Comparison of ENCODE assay signal across 9 mouse cellular contexts in genomic region chr19:5704801-5705571, GRCm38 (mm10). TPM values are rescaled to one million over a fixed set of nuclear protein-coding genes. Genes with fewer than 3 reads are reported as not detected.
DNase-seq lines count a peak whose midpoint lies in the region; ATAC-seq and TF ChIP-seq lines count a peak whose summit lies in the region.
"Had no signal": no experiment of that assay in that cellular context is flagged by ENCODE, and none has a peak within 500 bp of the region (broad histone marks: within the 10 kb centered on the region; RNA-seq: fewer than 3 reads in every experiment).

No protein-coding gene starts in this region.

- peak overlapping the region; percentile 3; the same call in 1 of the 2 replicates for H3K4me3 ChIP-seq in hindbrain, embryonic 10.5 days
- no peak overlapping the region for H3K4me3 ChIP-seq in hindbrain, embryonic 11.5 days (ENCODE audit: low read depth, low read length)
- H3K4me3 ChIP-seq in MEL (ENCODE audit: control insufficient read depth in 1 of 2, insufficient read depth in 1 of 2, low read depth in 2 of 2, low read length in 2 of 2), result no peak overlapping the region
- no peak overlapping the region for H3K4me3 ChIP-seq in heart, embryonic 14.5 days (ENCODE audit: control insufficient read depth in 1 of 2, insufficient read depth in 1 of 2, low read depth in 1 of 2, low read length in 2 of 2)
- H3K4me3 ChIP-seq in lung, embryonic 15.5 days, result no peak overlapping the region
- no peak overlapping the region for H3K4me3 ChIP-seq in cerebellum, adult 2 months (replicated peaks; ENCODE audit: insufficient read depth, low read depth, low read length)
- H3K4me3 ChIP-seq in midbrain, embryonic 14.5 days (replicated peaks; ENCODE audit: low read depth, low read length), result no peak overlapping the region

- TF ChIP-seq CTCF in MEL (IDR thresholded peaks at IDR 0.05 in 2 of 3, conservative IDR thresholded peaks at IDR 0.05 in 1 of 3; ENCODE audit: control insufficient read depth in 1 of 3, insufficient read depth in 1 of 3, low read depth in 2 of 3, low read length in 3 of 3, poor library complexity in 1 of 3, severe bottlenecking in 1 of 3), result no peak
- TF ChIP-seq CTCF in cerebellum, adult 2 months (IDR thresholded peaks at IDR 0.05; ENCODE audit: borderline replicate concordance, insufficient read depth, low read depth, low read length), result no peak

- H3K9me3 ChIP-seq in hindbrain, embryonic 10.5 days, result no peaks in the 10 kb centered on the region
- H3K9me3 ChIP-seq in hindbrain, embryonic 11.5 days (ENCODE audit: control insufficient read depth, low read length), result no peaks in the 10 kb centered on the region
- H3K9me3 ChIP-seq in MEL (replicated peaks; ENCODE audit: insufficient read depth, low read length), result no peaks in the 10 kb centered on the region
- H3K9me3 ChIP-seq in heart, embryonic 14.5 days (ENCODE audit: control insufficient read depth, low read length), result no peaks in the 10 kb centered on the region
- no peaks in the 10 kb centered on the region for H3K9me3 ChIP-seq in lung, embryonic 15.5 days
- no peaks in the 10 kb centered on the region for H3K9me3 ChIP-seq in midbrain, embryonic 14.5 days (ENCODE audit: control insufficient read depth, low read length)

- H3K79me2 ChIP-seq in MEL (ENCODE audit: control insufficient read depth, insufficient read depth, low read length, poor library complexity), result no peaks in the 10 kb centered on the region

- TF ChIP-seq POLR2A in MEL (IDR thresholded peaks at IDR 0.05; ENCODE audit: control insufficient read depth in 1 of 2, insufficient read depth in 1 of 2, low read depth in 1 of 2, low read length in 2 of 2, poor library complexity in 1 of 2), result no peak
- no peak for TF ChIP-seq POLR2A in cerebellum, adult 2 months (IDR thresholded peaks at IDR 0.05; ENCODE audit: borderline replicate concordance, insufficient read depth, low read length)

- no peak overlapping the region for H3K9ac ChIP-seq in hindbrain, embryonic 11.5 days (ENCODE audit: low read depth, low read length)
- H3K9ac ChIP-seq in MEL (ENCODE audit: control insufficient read depth, low read depth, low read length, poor library complexity, severe bottlenecking), result peak overlapping the region; percentile 28
- H3K9ac ChIP-seq in heart, embryonic 14.5 days (ENCODE audit: low read length), result no peak overlapping the region; the same call in 1 of the 2 replicates
- no peak overlapping the region for H3K9ac ChIP-seq in lung, embryonic 15.5 days
- H3K9ac ChIP-seq in midbrain, embryonic 14.5 days (replicated peaks; ENCODE audit: low read length), result no peak overlapping the region

- H3K27me3 ChIP-seq in hindbrain, embryonic 10.5 days (ENCODE audit: insufficient read depth, poor library complexity, severe bottlenecking), result no peaks in the 10 kb centered on the region
- no peaks in the 10 kb centered on the region for H3K27me3 ChIP-seq in hindbrain, embryonic 11.5 days (ENCODE audit: control insufficient read depth, insufficient read depth, low read length)
- no peaks in the 10 kb centered on the region for H3K27me3 ChIP-seq in MEL (ENCODE audit: control insufficient read depth in 1 of 2, insufficient read depth in 2 of 2, low read length in 2 of 2)
- no peaks in the 10 kb centered on the region for H3K27me3 ChIP-seq in heart, embryonic 14.5 days (ENCODE audit: control insufficient read depth, insufficient read depth, low read length)
- no peaks in the 10 kb centered on the region for H3K27me3 ChIP-seq in lung, embryonic 15.5 days
- no peaks in the 10 kb centered on the region for H3K27me3 ChIP-seq in cerebellum, adult 2 months (ENCODE audit: control insufficient read depth, insufficient read depth, low read length)
- no peaks in the 10 kb centered on the region for H3K27me3 ChIP-seq in midbrain, embryonic 14.5 days (ENCODE audit: control insufficient read depth, insufficient read depth, low read length)

- H3K4me1 ChIP-seq in hindbrain, embryonic 10.5 days (replicated peaks), result peaks cover 10% of the 10 kb centered on the region
- no peaks in the 10 kb centered on the region for H3K4me1 ChIP-seq in hindbrain, embryonic 11.5 days (replicated peaks; ENCODE audit: control insufficient read depth, insufficient read depth, low read length)
- H3K4me1 ChIP-seq in MEL (ENCODE audit: control insufficient read depth in 1 of 2, insufficient read depth in 2 of 2, low read length in 2 of 2), result peaks cover 0 to 18% of the 10 kb centered on the region in 2 experiments; a peak in 3 of 4 replicates
- H3K4me1 ChIP-seq in heart, embryonic 14.5 days (ENCODE audit: control insufficient read depth in 2 of 2, insufficient read depth in 2 of 2, low read length in 2 of 2), result peaks cover 2 to 13% of the 10 kb centered on the region in 2 experiments
- H3K4me1 ChIP-seq in lung, embryonic 15.5 days, result peaks cover 16% of the 10 kb centered on the region
- H3K4me1 ChIP-seq in cerebellum, adult 2 months (ENCODE audit: control insufficient read depth, insufficient read depth, low read length), result no peaks in the 10 kb centered on the region
- H3K4me1 ChIP-seq in midbrain, embryonic 14.5 days (ENCODE audit: control insufficient read depth, insufficient read depth, low read length), result no peaks in the 10 kb centered on the region

- no peak for TF ChIP-seq RAD21 in MEL (IDR thresholded peaks at IDR 0.05; ENCODE audit: low read depth, low read length)

- H3K27ac ChIP-seq in hindbrain, embryonic 10.5 days, result peak overlapping the region; percentile 35; the same call in 1 of the 2 replicates
- H3K27ac ChIP-seq in hindbrain, embryonic 11.5 days (ENCODE audit: low read depth, low read length), result no peak overlapping the region
- peak overlapping the region; percentile 53 for H3K27ac ChIP-seq in MEL (ENCODE audit: control insufficient read depth, low read depth, low read length)
- H3K27ac ChIP-seq in heart, embryonic 14.5 days (replicated peaks in 1 of 2; ENCODE audit: control insufficient read depth in 1 of 2, insufficient read depth in 1 of 2, low read depth in 2 of 2, low read length in 2 of 2), result peak overlapping the region in 1 of 2 experiments; percentile 35; a peak in 1 of 4 replicates
- peak overlapping the region; percentile 65 for H3K27ac ChIP-seq in lung, embryonic 15.5 days
- H3K27ac ChIP-seq in cerebellum, adult 2 months (ENCODE audit: insufficient read depth, low read length), result no peak overlapping the region
- H3K27ac ChIP-seq in midbrain, embryonic 14.5 days (replicated peaks; ENCODE audit: low read depth, low read length), result no peak overlapping the region
- H3K27ac ChIP-seq: macrophage had no signal

- H3K36me3 ChIP-seq in hindbrain, embryonic 10.5 days, result peaks cover 82% of the 10 kb centered on the region
- H3K36me3 ChIP-seq in hindbrain, embryonic 11.5 days (ENCODE audit: control insufficient read depth, insufficient read depth, low read length), result peaks cover 13% of the 10 kb centered on the region
- H3K36me3 ChIP-seq in MEL (ENCODE audit: control insufficient read depth in 1 of 2, insufficient read depth in 2 of 2, low read length in 2 of 2), result peaks cover 0 to 14% of the 10 kb centered on the region in 2 experiments; a peak in 3 of 4 replicates
- peaks cover 79% of the 10 kb centered on the region for H3K36me3 ChIP-seq in heart, embryonic 14.5 days (ENCODE audit: control insufficient read depth, insufficient read depth, low read length)
- peaks cover 55% of the 10 kb centered on the region for H3K36me3 ChIP-seq in lung, embryonic 15.5 days
- H3K36me3 ChIP-seq in midbrain, embryonic 14.5 days (ENCODE audit: control insufficient read depth, insufficient read depth, low read length), result peaks cover 67% of the 10 kb centered on the region

- ATAC-seq in hindbrain, embryonic 11.5 days (ENCODE audit: low FRiP score), result no peak
- ATAC-seq in heart, embryonic 14.5 days (ENCODE audit: insufficient number of reproducible peaks, insufficient read depth, low FRiP score, low read depth), result peak; percentile 41
- ATAC-seq in lung, embryonic 15.5 days (ENCODE audit: borderline replicate concordance, extremely low read depth, low FRiP score, low TSS enrichment), result peak; percentile 66
- no peak; the same call in 1 of the 2 replicates for ATAC-seq in midbrain, embryonic 14.5 days (ENCODE audit: low FRiP score, low TSS enrichment)

- no peak for DNase-seq in hindbrain, embryonic 10.5 days (ENCODE audit: low spot score)
- DNase-seq in hindbrain, embryonic 11.5 days (ENCODE audit: low spot score), result no peak
- DNase-seq in MEL (ENCODE audit: low read depth, low spot score), result peak; percentile 86
- DNase-seq in thymus, postnatal 36 days, result peak; percentile 53 to 67
- DNase-seq in cerebellum, adult 2 months, result no peak
- no peak for DNase-seq in midbrain, embryonic 14.5 days

- TF ChIP-seq EP300 in MEL (IDR thresholded peaks at IDR 0.05; ENCODE audit: low read depth in 1 of 2, low read length in 2 of 2), result 0 out of 4 replicates have a peak, but pooled peaks of 1 of the 2 experiments have one; percentile 12

- 48% methylated on average over 10 of the region's 10 CpGs for WGBS in hindbrain, embryonic 10.5 days
- 49% methylated on average over 10 of the region's 10 CpGs for WGBS in hindbrain, embryonic 11.5 days
- 41% methylated on average over 10 of the region's 10 CpGs for whole genome bisulfite sequencing in heart, embryonic 14.5 days
- WGBS in lung, embryonic 15.5 days, result 35% methylated on average over 10 of the region's 10 CpGs
- 43% methylated on average over 10 of the region's 10 CpGs for WGBS in cerebellum, adult 2 months
- WGBS in midbrain, embryonic 14.5 days, result 49% methylated on average over 10 of the region's 10 CpGs

- H3K4me2 ChIP-seq in hindbrain, embryonic 11.5 days (replicated peaks; ENCODE audit: low read depth, low read length), result no peak overlapping the region
- no peak overlapping the region for H3K4me2 ChIP-seq in heart, embryonic 14.5 days (ENCODE audit: low read length)
- H3K4me2 ChIP-seq in lung, embryonic 15.5 days, result no peak overlapping the region
- H3K4me2 ChIP-seq in midbrain, embryonic 14.5 days (ENCODE audit: low read length), result no peak overlapping the region

RNA-seq across cellular contexts. Expression of gene Kcnk7, which starts 0.8 kb away (rescaled TPM):
- polyA plus RNA-seq in hindbrain, embryonic 10.5 days (2016; fragmentation: Nextera tagmentation; extraction: Ambion mirVana), result 0.16 and 0.21 TPM in 2 replicates
- polyA plus RNA-seq in hindbrain, embryonic 11.5 days (2014; fragmentation: Nextera tagmentation; extraction: Ambion mirVana), result 0.19 TPM in 1 of 2 replicates, not detected in the other
- total RNA-seq in MEL (2012; rRNA removed), result 0.16 and 0.23 TPM in 2 replicates
- polyA plus RNA-seq in MEL (2012; ENCODE audit: insufficient read depth in 1 of 2, insufficient read length in 2 of 2, low read depth in 1 of 2, low replicate concordance in 2 of 2, missing spikeins in 1 of 2), result under 1 TPM in 1 of 2 experiments, not detected in 1; 0.60 TPM
- 0.26 and 0.27 TPM in 2 replicates for polyA plus RNA-seq in heart, embryonic 14.5 days (2014; fragmentation: Nextera tagmentation; extraction: Ambion mirVana)
- 0.69 TPM in 1 of 2 replicates, not detected in the other for polyA plus RNA-seq in lung, embryonic 15.5 days (2015; fragmentation: Nextera tagmentation; extraction: Ambion mirVana)
- 0.13 and 0.24 TPM in 2 replicates for polyA plus RNA-seq in cerebellum, adult 2 months (2012; rRNA removed)
- 0.21 and 0.28 TPM in 2 replicates for polyA plus RNA-seq in midbrain, embryonic 14.5 days (2014; fragmentation: Nextera tagmentation; extraction: Ambion mirVana)
- polyA plus RNA-seq: macrophage had no signal

RNA-seq across cellular contexts. Expression of gene Pcnx3, which starts 16.3 kb away (rescaled TPM):
- 27.3 and 30.8 TPM in 2 replicates for polyA plus RNA-seq in hindbrain, embryonic 10.5 days (2016; fragmentation: Nextera tagmentation; extraction: Ambion mirVana)
- polyA plus RNA-seq in hindbrain, embryonic 11.5 days (2014; fragmentation: Nextera tagmentation; extraction: Ambion mirVana), result 22.9 and 23.1 TPM in 2 replicates
- 25.3 and 26.8 TPM in 2 replicates for total RNA-seq in MEL (2012; rRNA removed)
- polyA plus RNA-seq in MEL (2012; ENCODE audit: insufficient read depth in 1 of 2, insufficient read length in 2 of 2, low read depth in 1 of 2, low replicate concordance in 2 of 2, missing spikeins in 1 of 2), result 10 to 100 TPM in 1 of 2 experiments, not detected in 1; 76.4 TPM
- polyA plus RNA-seq in heart, embryonic 14.5 days (2014; fragmentation: Nextera tagmentation; extraction: Ambion mirVana), result 15.3 and 17.3 TPM in 2 replicates
- 18.2 and 20.9 TPM in 2 replicates for polyA plus RNA-seq in lung, embryonic 15.5 days (2015; fragmentation: Nextera tagmentation; extraction: Ambion mirVana)
- 65.0 and 65.1 TPM in 2 replicates for polyA plus RNA-seq in cerebellum, adult 2 months (2012; rRNA removed)
- 33.6 and 34.4 TPM in 2 replicates for polyA plus RNA-seq in midbrain, embryonic 14.5 days (2014; fragmentation: Nextera tagmentation; extraction: Ambion mirVana)

RNA-seq across cellular contexts. Expression of gene Map3k11, which starts 16.4 kb away (rescaled TPM):
- 34.1 and 35.1 TPM in 2 replicates for polyA plus RNA-seq in hindbrain, embryonic 10.5 days (2016; fragmentation: Nextera tagmentation; extraction: Ambion mirVana)
- 13.4 and 14.7 TPM in 2 replicates for polyA plus RNA-seq in hindbrain, embryonic 11.5 days (2014; fragmentation: Nextera tagmentation; extraction: Ambion mirVana)
- total RNA-seq in MEL (2012; rRNA removed), result 17.9 and 22.5 TPM in 2 replicates
- polyA plus RNA-seq in MEL (2012; ENCODE audit: insufficient read depth in 1 of 2, insufficient read length in 2 of 2, low read depth in 1 of 2, low replicate concordance in 2 of 2, missing spikeins in 1 of 2), result 10 to 100 TPM in 1 of 2 experiments, not detected in 1; 38.3 TPM
- polyA plus RNA-seq in heart, embryonic 14.5 days (2014; fragmentation: Nextera tagmentation; extraction: Ambion mirVana), result 16.7 and 22.4 TPM in 2 replicates
- polyA plus RNA-seq in lung, embryonic 15.5 days (2015; fragmentation: Nextera tagmentation; extraction: Ambion mirVana), result 44.1 and 45.2 TPM in 2 replicates
- polyA plus RNA-seq in cerebellum, adult 2 months (2012; rRNA removed), result 28.6 and 29.7 TPM in 2 replicates
- polyA plus RNA-seq in midbrain, embryonic 14.5 days (2014; fragmentation: Nextera tagmentation; extraction: Ambion mirVana), result 6.8 and 12.1 TPM in 2 replicates

RNA-seq across cellular contexts. Expression of gene Ehbp1l1, which starts 21.1 kb away (rescaled TPM):
- 9.7 and 10.1 TPM in 2 replicates for polyA plus RNA-seq in hindbrain, embryonic 10.5 days (2016; fragmentation: Nextera tagmentation; extraction: Ambion mirVana)
- polyA plus RNA-seq in hindbrain, embryonic 11.5 days (2014; fragmentation: Nextera tagmentation; extraction: Ambion mirVana), result 4.4 and 6.2 TPM in 2 replicates
- total RNA-seq in MEL (2012; rRNA removed), result 60.6 and 63.2 TPM in 2 replicates
- polyA plus RNA-seq in MEL (2012; ENCODE audit: insufficient read depth in 1 of 2, insufficient read length in 2 of 2, low read depth in 1 of 2, low replicate concordance in 2 of 2, missing spikeins in 1 of 2), result 100 to 1,000 TPM in 1 of 2 experiments, 10 to 100 TPM in 1; 77.3 to 113 TPM
- polyA plus RNA-seq in heart, embryonic 14.5 days (2014; fragmentation: Nextera tagmentation; extraction: Ambion mirVana), result 66.5 and 67.1 TPM in 2 replicates
- 23.6 and 24.5 TPM in 2 replicates for polyA plus RNA-seq in lung, embryonic 15.5 days (2015; fragmentation: Nextera tagmentation; extraction: Ambion mirVana)
- polyA plus RNA-seq in cerebellum, adult 2 months (2012; rRNA removed), result 11.7 and 13.1 TPM in 2 replicates
- 12.4 and 14.3 TPM in 2 replicates for polyA plus RNA-seq in midbrain, embryonic 14.5 days (2014; fragmentation: Nextera tagmentation; extraction: Ambion mirVana)

RNA-seq across cellular contexts. Expression of gene Fam89b, which starts 24.5 kb away (rescaled TPM):
- 149 and 192 TPM in 2 replicates for polyA plus RNA-seq in hindbrain, embryonic 10.5 days (2016; fragmentation: Nextera tagmentation; extraction: Ambion mirVana)
- 165 and 174 TPM in 2 replicates for polyA plus RNA-seq in hindbrain, embryonic 11.5 days (2014; fragmentation: Nextera tagmentation; extraction: Ambion mirVana)
- total RNA-seq in MEL (2012; rRNA removed), result 29.6 and 35.9 TPM in 2 replicates
- 10 to 100 TPM in 1 of 2 experiments, not detected in 1; 60.2 TPM for polyA plus RNA-seq in MEL (2012; ENCODE audit: insufficient read depth in 1 of 2, insufficient read length in 2 of 2, low read depth in 1 of 2, low replicate concordance in 2 of 2, missing spikeins in 1 of 2)
- 86.1 and 89.5 TPM in 2 replicates for polyA plus RNA-seq in heart, embryonic 14.5 days (2014; fragmentation: Nextera tagmentation; extraction: Ambion mirVana)
- polyA plus RNA-seq in lung, embryonic 15.5 days (2015; fragmentation: Nextera tagmentation; extraction: Ambion mirVana), result 105 and 108 TPM in 2 replicates
- polyA plus RNA-seq in cerebellum, adult 2 months (2012; rRNA removed), result 65.2 and 65.9 TPM in 2 replicates
- 154 and 169 TPM in 2 replicates for polyA plus RNA-seq in midbrain, embryonic 14.5 days (2014; fragmentation: Nextera tagmentation; extraction: Ambion mirVana)

Comparison
In these comparisons a context has a peak if more than half of its experiments do, and no peak if none do; other contexts are left out.
1. H3K27ac ChIP-seq: peak in hindbrain, embryonic 10.5 days (single experiment), MEL (single experiment) and lung, embryonic 15.5 days (single experiment); none in hindbrain, embryonic 11.5 days (single experiment), cerebellum, adult 2 months (single experiment) and midbrain, embryonic 14.5 days (single experiment).
2. DNase-seq: peak in MEL (single experiment) and thymus, postnatal 36 days (2 of 2); none in hindbrain, embryonic 10.5 days (single experiment), hindbrain, embryonic 11.5 days (single experiment), cerebellum, adult 2 months (0 of 2) and midbrain, embryonic 14.5 days (single experiment).
3. ATAC-seq: peak in heart, embryonic 14.5 days (single experiment) and lung, embryonic 15.5 days (single experiment); none in hindbrain, embryonic 11.5 days (single experiment) and midbrain, embryonic 14.5 days (single experiment).